Mouse (Mus musculus) thymus, postnatal 0 days (tissue): Measurements from ENCODE around the gene Micu1. TPM values are rescaled to one million over a fixed set of nuclear protein-coding genes. Genes with fewer than 3 reads are reported as not detected.
A peak's percentile ranks its signal among the peaks of the same experiment; 100 is the strongest.
"Not testable (repeated sequence)": the region's sequence is repeated elsewhere in the genome, so short reads cannot be mapped to it uniquely, and the experiment has no call there.

Experiments used
- DNase-seq: peaks from one replicate; pipeline ENCODE4 v3.0.0-alpha.2; 2015; ENCODE audit warnings: low spot score
- polyA plus RNA-seq: library from polyadenylated mRNA; unstranded; fragments of >200 nt; fragmentation: Nextera tagmentation; extraction: Ambion mirVana; gene quantifications from 2 replicates; pipeline ENCODE4 v1.2.1, GENCODE M21; 2015

The Micu1 gene
- polyA plus RNA-seq = 49.8 and 56.0 TPM in 2 replicates

DNA sequence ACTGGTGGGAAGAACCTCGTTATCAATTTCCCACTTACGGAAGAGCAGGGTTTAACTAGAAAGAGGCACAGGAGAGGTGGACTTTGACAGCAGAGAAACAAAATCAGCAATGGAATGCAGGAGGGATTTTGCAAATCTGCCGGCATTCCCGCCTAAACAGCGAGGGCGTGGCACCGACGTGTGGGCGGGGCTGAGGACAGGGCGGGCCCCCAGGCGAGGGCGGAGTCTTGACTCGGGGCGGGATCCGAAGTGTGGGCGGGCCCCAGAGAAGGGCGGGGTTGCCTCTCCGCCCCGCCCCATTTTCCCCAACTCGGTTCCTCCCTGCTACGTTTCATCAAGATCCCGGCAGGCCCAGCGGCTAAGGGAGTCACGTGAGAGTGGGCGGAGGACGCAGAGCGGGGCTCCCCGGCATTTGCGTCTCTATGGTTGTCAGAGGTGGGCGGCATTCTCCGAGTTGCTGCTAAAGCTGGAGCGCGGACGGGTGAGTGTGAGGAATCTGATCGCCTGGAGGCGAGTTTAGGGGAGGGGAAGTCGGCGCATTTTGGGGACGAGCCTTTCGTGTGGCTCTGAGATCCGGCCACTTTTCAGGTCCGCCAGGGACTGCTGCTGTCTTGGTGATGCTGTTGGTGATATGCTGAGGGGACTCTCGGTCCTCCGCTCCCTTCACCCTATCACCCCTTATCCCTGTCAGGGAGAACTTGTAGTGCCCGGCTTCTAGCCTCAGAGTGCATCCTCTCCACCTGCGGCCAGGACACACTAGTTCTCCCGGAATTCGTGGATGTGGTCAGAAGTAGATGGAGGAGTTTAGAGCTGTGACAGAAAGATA, at the start of gene Micu1:
TSS of gene Micu1 (plus strand) at position 271 of the 826 bp plus-strand sequence.
- peak; percentile 94 for DNase-seq

DNA sequence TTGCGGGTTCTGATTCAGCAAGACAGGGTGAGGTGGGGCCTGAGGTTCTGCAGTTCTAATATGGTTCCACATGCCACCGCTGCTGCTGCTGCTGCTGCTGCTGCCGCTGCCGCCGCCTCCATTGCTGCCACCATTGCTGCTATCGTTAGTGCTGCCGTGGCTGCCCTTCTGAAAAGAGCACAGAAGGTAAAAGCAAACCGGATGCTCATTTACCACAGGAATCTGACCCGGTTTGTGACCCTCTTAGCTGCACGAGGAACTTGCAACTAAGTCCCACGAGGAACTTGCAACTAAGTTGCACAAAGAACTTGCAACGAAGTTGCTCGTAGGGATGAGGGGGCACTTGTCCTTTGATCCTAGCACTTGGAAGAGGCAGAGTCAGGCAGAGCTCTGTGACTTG, 45.5 kb upstream of the Micu1 start:
- DNase-seq = peak; percentile 48

DNA sequence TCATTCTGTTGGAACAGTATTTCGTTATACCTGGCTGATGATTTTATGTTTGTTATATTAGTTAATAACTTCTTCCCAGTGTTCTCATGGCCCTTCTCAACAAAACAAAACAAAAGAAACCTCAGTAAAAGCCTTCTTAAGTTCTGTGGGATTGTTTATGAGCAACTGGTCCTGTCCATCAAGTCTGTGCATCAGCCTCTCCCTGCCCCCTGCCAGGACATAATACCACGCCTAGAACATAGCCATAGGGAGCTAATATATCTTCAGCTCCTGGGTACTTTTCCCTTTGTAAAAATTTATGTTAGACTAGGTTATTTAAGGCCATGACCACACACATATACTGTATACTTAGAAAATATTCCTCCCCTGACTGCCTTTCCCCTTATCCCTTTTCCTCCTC, 37.5 kb upstream of the Micu1 start:
- DNase-seq = no peak

GRCm38 (mm10) chr10:59665503-59666291, 36.6 kb upstream of the Micu1 start:
- DNase-seq = no peak

DNA sequence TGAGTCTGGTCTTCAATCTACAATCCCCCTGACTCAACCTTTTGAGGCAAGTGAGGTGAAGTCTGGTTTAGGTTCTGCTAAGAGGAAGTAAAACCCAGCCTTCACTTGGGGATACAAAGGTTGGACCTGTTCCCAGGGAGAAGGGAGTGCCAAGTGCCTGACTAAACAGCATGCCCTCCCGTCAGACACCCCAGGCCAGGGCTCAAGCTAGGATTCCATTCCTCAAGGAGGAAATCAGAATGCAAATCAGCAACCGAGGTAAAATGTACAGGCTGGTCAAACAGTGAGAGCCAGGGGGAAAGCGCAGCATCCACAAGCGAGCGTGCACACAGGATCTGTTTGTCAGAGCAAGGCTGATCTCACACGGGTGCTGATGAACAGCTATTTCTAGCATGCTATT, 34.9 kb upstream of the Micu1 start:
- no peak for DNase-seq

DNA sequence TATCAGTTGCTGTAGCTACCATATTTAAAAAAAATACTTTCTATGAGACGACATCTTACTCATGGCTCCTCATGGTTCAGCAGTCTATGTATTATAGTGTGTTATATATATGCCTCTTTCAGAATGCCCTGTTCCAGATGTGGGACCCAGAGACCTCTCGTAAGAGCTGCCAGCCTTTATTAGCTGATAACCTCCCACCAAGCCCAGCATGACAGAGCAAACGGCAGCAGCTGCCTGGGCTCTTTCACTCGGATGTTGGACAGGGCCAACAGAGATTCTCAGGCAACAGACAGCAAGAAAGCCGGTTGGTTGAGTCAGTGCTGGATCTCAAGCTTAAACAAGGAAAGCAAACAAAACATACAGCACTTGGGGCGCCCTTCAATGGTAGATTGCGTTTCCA, 33.8 kb upstream of the Micu1 start:
- DNase-seq = no peak

DNA sequence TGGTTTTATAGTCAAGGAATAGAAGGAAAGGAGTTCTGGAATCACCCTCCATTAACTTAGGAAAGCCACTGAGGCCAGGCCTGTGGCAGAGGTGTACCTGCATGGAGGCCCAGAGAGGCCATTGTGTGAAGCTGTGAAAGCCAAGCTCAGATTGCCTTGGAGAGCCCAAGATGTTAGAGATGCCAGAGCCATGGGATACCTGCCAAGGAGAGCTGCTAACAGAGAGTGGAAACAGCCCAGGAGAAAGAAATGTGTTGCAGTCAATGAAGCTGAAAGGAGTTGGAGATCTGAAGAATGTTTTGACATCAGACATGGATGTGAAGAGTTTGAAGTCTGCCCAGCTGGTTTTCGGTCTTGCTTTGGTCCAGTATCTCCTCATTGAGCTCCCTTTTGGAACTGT, 24.4 kb upstream of the Micu1 start:
- DNase-seq = no peak

- DNase-seq = no peak
Observed at GRCm38 (mm10) chr10:59679189-59679588, 23.1 kb upstream of the Micu1 start.

DNA sequence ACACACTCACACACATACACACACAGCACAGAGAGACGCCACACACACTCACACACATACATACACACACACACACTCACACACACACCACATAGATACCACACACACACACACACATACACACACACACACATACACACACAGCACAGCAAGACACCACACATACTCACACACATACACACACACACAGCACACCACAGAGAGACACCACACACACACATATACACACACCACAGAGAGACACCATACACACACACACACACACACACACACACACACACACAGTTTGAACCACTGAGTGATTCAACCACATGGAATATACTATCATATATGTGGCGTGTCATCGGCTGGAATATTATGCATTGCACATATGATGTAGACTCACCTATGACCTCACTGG, 16.7 kb upstream of the Micu1 start:
- not testable (repeated sequence) for DNase-seq

- no peak for DNase-seq
Observed at GRCm38 (mm10) chr10:59687126-59687525, 15.2 kb upstream of the Micu1 start.

DNA sequence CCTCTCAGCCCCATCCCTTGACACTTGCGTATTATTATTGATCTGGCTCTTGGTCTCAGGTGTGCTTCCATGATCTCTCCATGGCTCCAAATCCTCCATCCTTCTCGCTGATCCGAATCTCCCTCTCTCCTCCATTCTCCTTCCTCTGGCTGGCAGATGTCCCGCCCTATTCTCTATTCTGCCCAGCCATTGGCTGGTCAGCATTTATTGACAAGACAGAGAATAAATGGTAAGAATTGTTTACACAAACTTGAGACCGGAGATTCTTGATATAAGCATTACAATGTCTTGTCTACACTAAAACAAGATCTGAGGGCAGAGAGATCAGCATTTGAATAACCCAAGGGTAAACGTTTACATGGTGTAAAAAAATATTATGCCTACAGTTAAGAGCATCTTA, 12.4 kb upstream of the Micu1 start:
- no peak for DNase-seq

DNA sequence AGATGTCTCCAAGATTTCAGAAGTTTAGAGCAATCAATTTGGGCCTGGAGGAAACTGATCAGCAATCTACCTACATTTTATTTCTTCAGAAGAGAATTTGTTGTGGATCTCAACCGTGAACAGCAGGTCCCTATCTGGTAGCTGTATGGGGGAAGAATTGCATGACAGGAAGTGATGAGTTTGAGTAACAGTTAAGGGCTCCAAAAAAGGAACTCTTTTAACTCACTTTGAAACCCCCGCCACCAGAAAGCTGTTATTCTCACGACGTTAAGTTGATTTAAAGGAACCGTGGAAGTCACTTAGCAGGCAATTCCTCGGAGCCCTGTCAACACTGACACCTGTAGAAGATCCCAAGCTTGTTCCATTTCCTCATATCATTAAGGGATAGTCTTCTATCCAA, 9.8 kb upstream of the Micu1 start:
- peak; percentile 79 for DNase-seq

- no peak for DNase-seq
Observed at GRCm38 (mm10) chr10:59694104-59694503, 8.2 kb upstream of the Micu1 start.

DNA sequence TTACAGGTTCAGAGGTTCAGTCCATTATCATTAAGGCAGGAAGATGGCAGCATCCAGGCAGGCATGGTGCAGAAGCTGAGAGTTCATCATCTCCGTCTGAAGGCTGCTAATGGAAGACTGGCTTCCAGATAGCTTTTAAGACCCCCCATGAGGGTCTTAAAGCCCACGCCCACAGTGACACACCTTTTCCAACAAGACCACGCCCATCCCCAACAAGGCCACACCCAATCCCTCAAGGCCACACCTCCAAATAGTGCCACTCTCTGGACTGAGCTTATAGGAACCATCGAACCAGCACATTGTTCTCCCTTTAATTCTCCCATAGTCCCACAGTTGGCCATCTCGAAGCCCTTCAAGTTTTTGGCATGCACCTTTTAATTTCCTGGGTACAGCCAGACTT, 2.8 kb upstream of the Micu1 start:
- no peak for DNase-seq

DNA sequence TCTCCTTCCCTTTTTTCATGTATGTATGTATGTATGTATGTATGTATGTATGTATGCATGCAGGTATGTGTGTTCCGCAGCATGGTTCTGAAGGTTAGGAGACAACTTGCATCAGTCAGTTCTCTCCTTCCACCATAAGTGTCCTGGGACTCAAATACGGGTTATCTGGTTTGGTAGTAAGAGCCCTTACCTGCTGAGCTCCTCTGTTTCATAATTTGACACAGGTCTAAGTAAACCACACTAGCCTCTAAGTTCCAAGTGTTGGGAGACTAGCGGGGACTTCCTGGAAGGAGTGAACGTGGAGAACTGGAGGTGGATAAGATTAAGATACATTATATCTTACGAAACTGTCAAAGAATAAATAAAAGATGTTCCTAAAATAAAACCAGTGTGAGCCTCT, 472 bp upstream of the Micu1 start:
- no peak for DNase-seq

DNA sequence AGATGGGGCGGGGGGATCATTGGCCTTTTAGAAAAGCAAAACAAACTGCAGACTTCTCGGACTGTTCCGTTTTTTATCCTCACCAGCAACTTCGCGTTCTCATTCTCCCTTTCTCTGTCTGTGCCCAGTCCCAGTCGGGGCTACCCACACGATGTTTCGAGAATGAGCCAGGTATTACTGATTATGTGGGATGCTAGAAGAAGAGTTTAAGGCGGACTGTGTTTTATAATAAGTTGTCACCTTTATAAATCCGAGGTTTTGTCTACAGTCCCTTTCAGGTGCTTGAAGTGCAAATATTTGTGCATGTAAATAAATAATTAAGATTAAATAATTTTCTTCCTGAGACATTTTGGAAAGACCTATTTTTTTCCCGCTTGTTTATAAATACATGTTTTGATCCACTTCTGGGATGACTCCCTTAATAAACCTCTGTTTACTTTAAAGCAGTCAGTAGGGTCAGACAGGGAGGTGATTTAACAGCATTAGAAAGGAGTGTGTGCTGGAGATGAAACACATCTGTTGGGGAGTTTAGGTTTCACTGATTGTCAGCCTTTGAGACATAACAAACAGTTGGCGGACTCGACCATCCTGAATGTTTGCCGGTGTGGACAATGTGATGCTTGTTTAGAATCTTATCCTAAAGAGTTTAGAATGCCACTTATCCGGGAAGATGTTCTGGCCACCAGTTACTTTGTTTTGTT, 933 bp downstream of the Micu1 start:
- DNase-seq = no peak

- DNase-seq = no peak
Observed at GRCm38 (mm10) chr10:59706991-59707546, 4.8 kb downstream of the Micu1 start.

DNA sequence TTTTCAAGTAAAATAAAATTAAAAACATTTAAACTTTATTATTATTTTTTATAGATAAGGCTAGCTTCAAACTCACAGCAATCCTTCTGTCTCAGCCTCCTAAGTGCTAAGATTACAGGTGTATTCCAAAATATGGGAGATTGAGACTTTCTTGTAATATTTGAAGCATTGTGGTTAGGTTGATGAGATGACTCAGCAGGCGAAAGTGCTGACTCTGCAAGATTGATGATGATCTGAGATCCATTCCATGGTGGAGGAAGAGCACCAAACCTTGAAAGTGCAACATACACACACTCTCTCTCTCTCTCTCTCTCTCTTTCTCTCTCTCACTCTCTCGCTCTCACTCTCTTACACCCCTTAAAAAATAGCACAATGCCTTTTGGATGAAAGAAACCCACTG, 5.3 kb downstream of the Micu1 start:
- no peak for DNase-seq

DNA sequence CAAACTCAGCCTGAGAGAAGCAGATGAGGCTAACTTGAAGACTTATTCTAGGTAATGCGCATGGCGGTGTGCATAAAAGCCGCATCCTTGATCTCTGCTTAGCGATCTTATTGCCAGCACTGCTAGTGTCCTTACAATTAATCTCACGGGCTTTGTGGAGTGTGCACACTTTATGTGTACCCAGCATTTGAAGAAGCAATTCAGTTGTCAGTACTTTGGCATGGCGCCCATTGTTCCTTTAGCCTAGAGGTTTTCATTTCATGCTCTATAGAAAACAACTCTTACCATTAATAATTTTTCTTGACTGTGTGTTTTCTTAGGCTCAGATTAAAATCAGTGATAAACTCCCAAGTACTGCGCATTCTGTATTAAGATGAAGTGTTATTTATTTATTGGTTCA, 7.0 kb downstream of the Micu1 start:
- DNase-seq = no peak

- peak; percentile 59 for DNase-seq
Observed at GRCm38 (mm10) chr10:59710246-59710645, 8.0 kb downstream of the Micu1 start.

DNA sequence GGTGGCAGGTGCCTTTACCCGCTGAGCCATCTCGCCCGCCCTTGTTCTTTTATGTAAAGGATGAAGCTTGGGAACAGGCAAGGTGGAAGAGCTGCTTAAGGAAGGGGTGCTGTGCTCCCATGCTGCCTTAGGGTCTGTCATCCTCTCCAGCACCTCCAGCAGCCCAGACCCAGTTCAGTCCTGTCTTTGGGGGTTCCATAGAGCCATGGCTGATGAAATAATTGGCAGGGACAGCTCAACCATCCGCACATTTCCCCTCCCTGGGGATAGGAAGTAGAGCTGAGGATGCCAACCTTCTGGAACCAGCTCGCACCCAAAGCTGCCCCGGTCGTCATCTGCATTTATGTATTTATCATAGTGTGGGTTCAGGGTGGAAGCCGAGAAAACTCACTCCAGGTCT, 9.8 kb downstream of the Micu1 start:
- no peak for DNase-seq

DNA sequence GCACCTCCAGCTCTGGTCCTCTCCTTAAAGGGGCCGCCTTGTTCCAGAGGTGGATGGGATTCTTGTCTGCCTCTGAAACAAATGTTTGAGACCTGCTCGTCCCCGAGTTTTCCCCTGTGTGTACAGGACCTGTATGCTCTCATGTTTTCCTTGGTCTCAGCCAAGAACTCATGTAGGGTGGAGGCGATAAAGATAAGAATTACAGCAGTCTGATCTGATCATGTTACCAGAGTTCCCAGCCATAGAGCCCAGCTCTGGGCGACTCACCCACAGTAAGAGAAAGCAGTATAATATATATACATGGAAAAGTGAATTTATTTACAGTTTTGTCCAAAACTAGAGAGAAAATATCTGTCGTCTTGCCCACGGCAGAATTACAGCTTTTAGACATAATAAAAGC, 17.7 kb downstream of the Micu1 start:
- no peak for DNase-seq
